Mouse (Mus musculus) thymus, postnatal 14 days (tissue): ENCODE data around the gene Zfp90.

Source experiments
- DNase-seq: peaks from one replicate; pipeline ENCODE4 v3.0.0; 2021

Gene Zfp90

GRCm38 (mm10) chr8:106433667-106434066 is 18.5 kb downstream of the Zfp90 start:
- no peak for DNase-seq

DNA sequence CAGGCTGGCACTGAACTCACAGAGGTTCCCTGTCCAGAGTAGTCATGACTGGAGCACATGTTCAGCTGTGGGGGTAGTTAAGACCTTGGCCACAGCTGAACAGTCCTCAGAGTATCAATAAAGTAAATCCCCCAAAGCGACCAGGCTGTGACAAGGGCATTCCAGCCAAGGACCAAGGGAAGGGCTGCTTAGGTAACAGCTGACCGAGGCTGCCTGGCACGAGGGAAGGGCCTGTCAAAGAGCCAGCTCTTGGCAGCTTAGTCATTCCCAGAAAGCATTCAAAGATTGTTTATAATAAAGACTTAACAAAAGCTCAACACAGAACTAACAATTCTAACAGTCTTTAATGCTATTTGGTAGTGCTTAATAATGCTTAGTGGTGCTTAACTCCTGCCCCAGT is 22.7 kb downstream of the Zfp90 start:
- DNase-seq = no peak

DNA sequence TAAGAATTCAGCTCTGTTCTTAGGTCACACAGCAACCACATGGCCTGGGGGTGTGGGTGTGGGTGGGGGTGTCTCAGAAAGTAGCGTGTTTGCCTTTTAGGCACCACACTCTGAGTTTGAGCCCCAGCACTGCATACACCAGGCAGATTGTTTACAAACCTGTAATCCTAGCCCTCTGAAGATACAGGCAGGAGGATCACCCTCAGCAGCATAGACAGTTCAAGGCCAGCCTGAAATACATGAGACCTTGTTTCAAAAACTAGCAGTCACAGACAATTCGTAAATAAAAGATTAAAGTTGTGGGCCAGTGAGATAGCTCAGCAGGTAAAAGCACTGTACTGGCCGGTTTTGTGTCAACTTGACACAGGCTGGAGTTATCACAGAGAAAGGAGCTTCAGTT is 25.0 kb downstream of the Zfp90 start:
- DNase-seq = no peak

- no peak for DNase-seq
Measured at GRCm38 (mm10) chr8:106442740-106443139, 27.6 kb downstream of the Zfp90 start.

GRCm38 (mm10) chr8:106451301-106452085 is 36.4 kb downstream of the Zfp90 start:
- no peak for DNase-seq

DNA sequence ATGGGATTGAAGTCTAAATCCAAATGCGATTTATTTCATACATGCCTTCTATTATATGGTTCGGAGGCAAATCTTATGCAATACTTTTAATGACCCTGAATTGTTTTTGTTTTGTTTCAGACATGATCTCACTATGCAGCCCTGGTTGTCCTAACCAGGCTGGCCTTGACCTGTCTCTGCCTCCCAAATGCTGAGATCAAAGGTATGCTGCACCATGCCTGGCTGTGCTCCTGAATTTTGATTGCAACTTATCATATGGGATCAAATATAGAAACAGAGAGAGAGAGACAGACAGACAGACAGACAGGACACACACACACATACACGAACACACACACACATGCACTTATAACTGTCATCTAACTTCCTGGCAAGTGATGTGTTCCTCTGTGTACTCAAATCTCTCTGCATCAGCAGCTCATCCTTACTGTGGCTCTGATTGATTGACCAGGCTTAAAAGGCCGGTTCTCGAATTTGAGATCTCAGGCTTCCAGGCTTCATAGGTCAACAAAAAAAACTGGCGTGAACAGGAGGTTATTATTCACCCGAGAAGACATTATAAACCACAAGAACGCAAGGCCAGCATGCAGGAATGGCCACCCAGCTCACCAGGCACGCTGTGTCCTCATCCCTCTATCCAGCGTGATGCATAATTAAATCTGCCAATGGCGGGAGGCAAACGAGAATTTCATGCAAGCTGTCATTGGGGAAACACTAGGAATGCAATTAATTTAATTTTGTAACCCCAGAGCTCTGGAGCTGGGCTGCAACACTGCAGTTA is 37.8 kb downstream of the Zfp90 start:
- DNase-seq = no peak

DNA sequence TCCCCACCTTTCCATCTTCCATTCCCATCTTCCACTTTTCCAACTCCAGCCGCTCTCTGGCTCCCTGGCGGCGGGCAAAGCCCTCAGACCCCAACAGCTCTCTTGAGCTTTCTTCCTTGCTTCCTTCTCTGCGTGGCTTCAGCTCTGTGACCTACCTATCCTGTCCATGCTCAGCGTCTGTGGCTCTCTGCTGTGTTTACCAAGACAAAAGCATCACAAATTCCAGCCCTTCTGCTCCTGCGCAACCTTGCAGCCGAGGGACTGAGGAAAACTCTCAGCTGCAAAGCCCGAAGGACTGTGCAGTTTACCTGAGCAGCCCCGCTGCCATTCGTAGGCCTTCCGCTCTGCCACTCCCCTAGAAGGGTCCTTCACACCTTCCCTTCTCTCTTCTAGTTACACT is 38.9 kb downstream of the Zfp90 start:
- DNase-seq = no peak

GRCm38 (mm10) chr8:106462131-106462530 is 47.0 kb downstream of the Zfp90 start:
- DNase-seq = no peak

DNA sequence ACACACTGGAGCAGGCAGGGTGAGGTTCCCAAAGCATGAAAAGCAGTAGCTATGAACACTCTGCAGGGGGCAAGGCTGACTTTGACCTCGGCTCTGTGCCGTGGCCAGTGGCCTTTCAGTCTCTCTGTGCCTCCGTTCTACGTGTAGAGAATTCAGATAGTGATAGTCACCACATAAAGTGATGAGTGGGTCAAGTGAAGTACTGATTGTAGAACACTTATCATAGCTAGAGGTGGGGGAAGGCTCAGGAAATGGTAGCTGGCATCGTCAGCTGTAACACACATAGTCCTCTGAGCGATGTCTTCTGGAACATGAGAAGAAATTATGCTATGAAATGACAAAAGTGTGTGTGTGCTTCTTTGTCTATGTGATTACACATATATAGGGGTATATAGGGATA is 48.7 kb downstream of the Zfp90 start:
- no peak for DNase-seq

GRCm38 (mm10) chr8:106469485-106469884 is 54.4 kb downstream of the Zfp90 start:
- no peak for DNase-seq

DNA sequence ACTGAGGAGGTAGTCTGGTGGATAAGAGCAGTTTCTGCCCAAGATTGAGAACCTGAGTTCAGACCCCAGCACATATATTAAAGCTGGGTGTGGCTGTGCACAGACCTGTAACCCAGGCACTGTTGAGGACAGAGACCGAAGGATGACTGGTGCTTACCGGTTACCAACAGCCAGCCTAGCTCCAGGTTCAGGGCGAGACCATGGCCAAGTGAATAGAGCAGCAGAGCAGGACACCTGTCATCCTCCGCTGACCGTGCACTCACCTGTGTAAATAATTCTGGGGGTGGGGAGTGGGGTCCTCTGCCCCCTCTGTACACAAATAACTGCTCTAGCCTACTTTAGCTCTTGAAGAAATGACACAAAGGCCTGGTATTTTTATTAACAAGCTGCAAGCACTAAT is 58.9 kb downstream of the Zfp90 start:
- no peak for DNase-seq
